Mouse (Mus musculus): ENCODE measurements at regions not wholly inside any gene's neighbourhood (a gene's known extent, or its start where the extent isn't known, plus 50 kb on each side); places are given as distances from the start of the nearest gene placed in this dataset.

GRCm38 (mm10) chr3:83699751-83700150 lies 66.4 kb upstream of the Sfrp2 start:
- DNase-seq = no peak

GRCm38 (mm10) chr3:83701075-83701474 lies 65.0 kb upstream of the Sfrp2 start:
- peak; percentile 63 to 66 for DNase-seq

GRCm38 (mm10) chr3:83704559-83704958 lies 61.6 kb upstream of the Sfrp2 start:
- DNase-seq = no peak

GRCm38 (mm10) chr3:83705253-83705652 lies 60.9 kb upstream of the Sfrp2 start:
- no peak for DNase-seq

GRCm38 (mm10) chr3:83706531-83707243 lies 59.4 kb upstream of the Sfrp2 start:
- peak; percentile 64 to 74 for DNase-seq

GRCm38 (mm10) chr3:83707278-83707677 lies 58.8 kb upstream of the Sfrp2 start:
- DNase-seq = peak; percentile 18 to 33

- DNase-seq = no peak
Measured at GRCm38 (mm10) chr3:83708973-83709372, 57.1 kb upstream of the Sfrp2 start.

- DNase-seq = no peak
Measured at GRCm38 (mm10) chr3:83709531-83709930, 56.6 kb upstream of the Sfrp2 start.

- DNase-seq = no peak
Measured at GRCm38 (mm10) chr3:83710995-83711541, 55.1 kb upstream of the Sfrp2 start.

GRCm38 (mm10) chr3:83712355-83712754 lies 53.8 kb upstream of the Sfrp2 start:
- no peak for DNase-seq

GRCm38 (mm10) chr3:83714572-83714971 lies 51.5 kb upstream of the Sfrp2 start:
- no peak for DNase-seq
